Mouse (Mus musculus) neural tube, embryonic 12.5 days (tissue): ENCODE data around the gene Hdac4. TPM values are rescaled to one million over a fixed set of nuclear protein-coding genes. Genes with fewer than 3 reads are reported as not detected.

Experiments used
- ATAC-seq: fragments of 200-750 bp; cut with Nextera tagmentation; 2 replicates; pipeline ENCODE4 v1.8.0; 2017; ENCODE audit warnings: low read depth, mild to moderate bottlenecking, moderate TSS enrichment, moderate library complexity; ENCODE audit not compliant: low FRiP score
- H3K27ac ChIP-seq: fragments of 300-500 bp; sonication (generic); 2 replicates; pipeline ENCODE4 v1.5.1; 2016
- H3K27me3 ChIP-seq: fragments of 300-500 bp; sonication (generic); replicated peaks from 2 replicates; pipeline ENCODE4 v1.6.1; 2016; ENCODE audit warnings: mild to moderate bottlenecking
- H3K36me3 ChIP-seq: fragments of 300-500 bp; sonication (generic); 2 replicates; pipeline ENCODE4 v1.6.1; 2016; ENCODE audit warnings: mild to moderate bottlenecking
- H3K4me1 ChIP-seq: fragments of 300-500 bp; sonication (generic); 2 replicates; pipeline ENCODE4 v1.6.1; 2016
- H3K4me2 ChIP-seq: fragments of 300-500 bp; sonication (generic); replicated peaks from 2 replicates; pipeline ENCODE4 v1.6.1; 2016; ENCODE audit warnings: mild to moderate bottlenecking
- H3K4me3 ChIP-seq: fragments of 300-500 bp; sonication (generic); 2 replicates; pipeline ENCODE4 v1.5.1; 2016
- H3K9ac ChIP-seq: fragments of 300-500 bp; sonication (generic); 2 replicates; pipeline ENCODE4 v1.6.1; 2016; ENCODE audit warnings: mild to moderate bottlenecking
- H3K9me3 ChIP-seq: fragments of 300-500 bp; sonication (generic); 2 replicates; pipeline ENCODE4 v1.6.1; 2016; ENCODE audit warnings: mild to moderate bottlenecking
- WGBS: fragments of 180-500 bp; shearing (Covaris S2); methylation state at CpG from one replicate; pipeline ENCODE4 v1.1.7; 2016; 5-methylcytosine and 5-hydroxymethylcytosine counted together
- polyA plus RNA-seq: library from polyadenylated mRNA; unstranded; fragments of >200 nt; fragmentation: Nextera tagmentation; extraction: Ambion mirVana; gene quantifications from 2 replicates; pipeline ENCODE4 v1.2.1, GENCODE M21; 2016

Gene Hdac4
- polyA plus RNA-seq = 26.6 and 27.1 TPM in 2 replicates

DNA sequence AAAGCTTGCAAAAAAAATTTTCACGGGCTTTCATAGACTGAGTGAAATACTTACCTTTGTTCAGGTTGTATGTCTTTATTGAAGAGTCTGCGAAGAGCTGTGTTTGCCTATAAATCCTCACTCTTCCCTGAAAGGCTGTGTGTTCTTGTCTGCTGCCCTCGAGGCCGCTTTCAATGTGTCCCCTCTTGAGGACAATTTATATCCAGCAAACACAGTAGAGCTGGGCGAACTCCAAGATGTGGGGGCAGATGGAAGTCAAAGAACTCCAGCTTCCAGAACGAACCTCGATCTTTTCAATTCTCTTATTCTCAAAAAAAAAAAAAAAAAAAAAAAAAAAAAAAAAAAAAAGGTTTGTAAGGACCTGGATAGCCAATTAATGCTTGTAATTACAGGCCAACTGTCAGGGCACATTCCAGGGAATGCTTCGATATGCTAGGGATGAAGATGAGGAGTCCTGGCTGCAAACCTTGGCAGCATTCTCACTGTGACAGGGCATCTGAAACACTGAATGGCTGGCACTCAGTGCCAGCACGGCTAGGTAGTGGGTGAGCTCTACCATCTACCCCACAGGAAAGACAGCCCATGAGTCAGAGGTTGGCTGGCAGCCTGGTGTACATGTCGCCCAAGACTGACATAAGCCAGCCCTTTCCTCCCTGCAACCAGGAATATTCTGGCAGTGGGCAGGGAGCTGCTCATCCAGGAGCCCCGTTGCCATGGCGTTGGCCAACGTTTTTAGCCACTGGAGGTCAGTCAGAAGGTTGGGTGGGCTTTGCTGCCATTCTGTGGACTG, at the start of gene Hdac4:
Gene Hdac4 (minus strand): TSS at position 340 of the 790 bp plus-strand sequence.
- no peak within 1 kb of the TSS for H3K9ac ChIP-seq
- H3K9me3 ChIP-seq = no peaks in the 10 kb centered on the region
- H3K27me3 ChIP-seq = 0 out of 2 replicates have a peak, but pooled peaks cover 7% of the 10 kb centered on the region
- H3K27ac ChIP-seq = no peak within 1 kb of the TSS
- peak; percentile 65 for ATAC-seq
- H3K36me3 ChIP-seq = no peaks in the 10 kb centered on the region
- 40% methylated on average over 13 of the region's 13 CpGs for WGBS
- H3K4me3 ChIP-seq = no peak within 1 kb of the TSS
- H3K4me2 ChIP-seq = peak within 1 kb of the TSS; percentile 27; the same call in 1 of the 2 replicates
- H3K4me1 ChIP-seq = peaks cover 5% of the 10 kb centered on the region

DNA sequence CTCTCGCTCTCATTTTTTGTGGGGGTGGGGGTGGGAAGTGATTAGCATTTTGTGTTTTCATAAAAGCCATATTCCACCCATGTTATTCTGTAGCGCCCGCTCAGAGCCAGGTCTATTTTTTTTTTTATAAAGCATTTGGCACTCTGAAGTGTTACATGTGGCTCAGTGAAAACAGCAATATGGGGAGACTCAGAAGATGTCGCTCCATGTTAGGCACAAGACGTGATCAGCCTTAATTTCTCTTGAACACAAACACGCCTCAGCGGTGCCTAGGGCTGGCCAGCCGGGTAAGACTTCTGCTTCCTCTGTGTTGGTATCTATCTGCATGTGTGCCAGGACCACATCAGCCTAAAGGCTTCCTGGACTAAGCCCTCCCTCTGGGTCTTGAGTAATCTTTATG, 48.0 kb upstream of the Hdac4 start:
- H3K9me3 ChIP-seq = no peaks in the 10 kb centered on the region
- H3K27me3 ChIP-seq = no peaks in the 10 kb centered on the region
- 91% methylated on average over 8 of the region's 8 CpGs for WGBS

DNA sequence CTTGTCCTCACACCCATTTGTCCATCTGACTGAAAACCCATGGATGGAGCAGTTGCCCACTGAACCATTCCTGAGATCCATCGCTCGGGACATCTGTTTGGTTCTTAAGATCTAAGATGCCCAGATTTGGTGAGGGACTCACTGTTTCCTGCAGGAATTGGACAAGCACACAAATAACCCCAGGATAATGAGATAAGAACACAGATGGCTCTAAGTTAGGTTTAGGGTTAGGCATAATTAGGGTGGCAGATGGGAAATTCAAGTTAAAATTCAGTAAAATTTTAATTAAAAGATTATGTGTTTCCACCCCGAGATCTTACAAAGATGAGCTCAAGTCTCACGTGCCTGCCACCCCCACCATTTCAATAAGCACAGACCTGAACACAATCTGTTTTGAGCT, 44.6 kb upstream of the Hdac4 start:
- Histone ChIP-seq H3K4me1 (no peaks in the 10 kb centered on the region), H3K4me3 (no peak overlapping the region), H3K9ac (no peak overlapping the region), H3K27me3 (no peaks in the 10 kb centered on the region), H3K36me3 (no peaks in the 10 kb centered on the region), H3K27ac (no peak overlapping the region), H3K9me3 (no peaks in the 10 kb centered on the region), H3K4me2 (no peak overlapping the region)
- no peak for ATAC-seq
- WGBS = 86% methylated on average over 4 of the region's 4 CpGs

More for the DNA sequence above, 48.0 kb upstream of the Hdac4 start:
- Histone ChIP-seq H3K27ac (no peak overlapping the region), H3K4me1 (no peaks in the 10 kb centered on the region), H3K36me3 (no peaks in the 10 kb centered on the region), H3K4me2 (no peak overlapping the region), H3K9ac (no peak overlapping the region), H3K4me3 (no peak overlapping the region)
- ATAC-seq = no peak

DNA sequence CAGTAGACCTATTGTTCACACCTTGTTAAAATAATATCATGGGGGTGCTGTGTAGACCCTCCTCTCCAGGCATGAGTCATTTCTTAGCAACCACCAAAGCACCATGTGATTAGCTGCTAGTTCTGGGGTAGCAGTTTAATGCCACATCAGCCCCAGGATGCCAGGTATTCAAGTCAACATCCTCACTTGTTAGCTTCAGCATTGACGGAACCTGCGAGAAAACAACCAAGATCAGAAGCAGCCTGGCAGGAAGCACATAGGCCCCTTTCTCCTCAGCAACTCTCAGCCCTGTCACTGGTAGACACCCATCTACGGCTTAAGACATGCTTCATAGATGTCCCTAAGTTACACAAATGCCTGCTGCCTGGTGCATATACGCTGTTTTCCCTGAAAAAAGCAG, 40.1 kb upstream of the Hdac4 start:
- WGBS = 91% methylated on average over 4 of the region's 4 CpGs
- H3K9ac ChIP-seq = no peak overlapping the region
- H3K4me3 ChIP-seq = no peak overlapping the region
- H3K4me1 ChIP-seq = no peaks in the 10 kb centered on the region
- H3K4me2 ChIP-seq = no peak overlapping the region
- ATAC-seq = no peak
- no peak overlapping the region for H3K27ac ChIP-seq
- H3K36me3 ChIP-seq = no peaks in the 10 kb centered on the region
- H3K9me3 ChIP-seq = no peaks in the 10 kb centered on the region
- H3K27me3 ChIP-seq = peaks cover 4% of the 10 kb centered on the region; the same call in 1 of the 2 replicates

DNA sequence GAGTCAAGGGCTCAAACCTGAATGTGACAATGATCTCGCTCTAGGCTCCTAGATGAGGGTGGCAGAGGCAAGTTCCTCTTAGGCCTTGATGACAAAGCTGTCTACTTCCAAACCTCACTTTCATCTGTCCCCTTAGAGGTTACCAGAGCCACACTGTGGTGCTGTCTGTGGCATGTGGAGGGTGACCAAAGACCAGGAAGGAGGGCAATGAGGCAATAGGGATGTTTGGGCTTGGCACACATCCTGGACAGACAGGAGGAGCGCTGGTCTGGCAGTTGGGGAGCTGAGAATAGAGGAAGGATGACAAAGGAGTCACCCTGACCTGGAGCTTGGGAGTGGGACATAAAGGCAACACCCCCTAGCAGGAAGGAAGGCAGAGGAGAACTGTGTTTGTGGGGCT, 29.8 kb upstream of the Hdac4 start:
- WGBS = 90% methylated on average over 2 of the region's 2 CpGs
- H3K4me3 ChIP-seq = no peak overlapping the region
- no peak overlapping the region for H3K4me2 ChIP-seq
- peaks cover 63% of the 10 kb centered on the region for H3K27me3 ChIP-seq
- no peak overlapping the region for H3K9ac ChIP-seq
- H3K27ac ChIP-seq = no peak overlapping the region
- H3K4me1 ChIP-seq = peaks cover 17% of the 10 kb centered on the region
- H3K9me3 ChIP-seq = no peaks in the 10 kb centered on the region
- no peaks in the 10 kb centered on the region for H3K36me3 ChIP-seq
- ATAC-seq = no peak

DNA sequence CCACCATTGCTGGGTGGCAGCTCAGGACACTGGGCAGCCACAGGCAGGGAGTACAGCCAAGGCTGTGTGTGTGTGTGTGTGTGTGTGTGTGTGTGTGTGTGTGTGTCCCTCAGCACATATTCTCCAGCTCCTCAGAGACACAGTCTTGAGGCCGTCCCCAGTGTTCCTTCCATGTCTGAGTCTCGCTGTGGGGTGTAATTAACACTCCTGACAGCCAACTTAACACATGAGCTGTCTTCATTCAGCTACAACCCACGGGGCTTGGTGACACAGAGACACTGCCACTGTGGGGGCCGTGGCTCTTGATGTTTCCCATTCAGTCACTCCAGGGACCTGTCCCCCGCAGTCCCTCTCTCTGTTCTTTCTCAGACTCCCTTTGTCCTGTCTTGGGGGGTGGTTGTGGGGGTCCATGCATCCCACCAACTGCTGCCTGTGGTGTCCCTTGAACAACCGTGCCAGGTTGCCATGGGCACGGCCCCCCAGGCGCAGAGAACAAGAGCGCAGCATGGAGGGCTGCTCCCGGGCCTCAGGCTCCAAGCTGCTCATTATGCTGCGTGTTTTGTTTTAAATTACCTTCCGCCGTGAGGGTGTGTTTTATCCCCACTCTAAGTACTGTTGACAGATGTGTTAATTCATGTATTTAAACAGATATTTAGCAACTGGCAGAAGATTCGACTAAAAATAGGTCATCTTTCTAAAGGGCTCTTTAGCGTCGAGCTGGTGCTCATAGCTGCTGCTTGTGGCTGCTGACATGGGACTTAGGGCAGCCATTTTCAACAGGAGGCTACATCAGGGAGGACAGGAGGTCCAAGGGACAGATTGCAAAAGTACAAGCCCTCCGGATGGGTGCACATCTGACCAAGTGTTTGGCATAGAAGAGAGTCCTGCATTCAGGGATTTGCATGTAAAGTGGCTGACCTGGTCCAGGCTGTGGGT, 28.7 kb upstream of the Hdac4 start:
- peak; percentile 89 for ATAC-seq
- H3K9ac ChIP-seq = no peak overlapping the region
- H3K4me1 ChIP-seq = peaks cover 17% of the 10 kb centered on the region
- 23% methylated on average over 17 of the region's 17 CpGs for WGBS
- H3K27me3 ChIP-seq = peaks cover 58% of the 10 kb centered on the region
- H3K4me3 ChIP-seq = no peak overlapping the region; the same call in 1 of the 2 replicates
- peak overlapping the region; percentile 35 for H3K4me2 ChIP-seq
- H3K9me3 ChIP-seq = no peaks in the 10 kb centered on the region
- no peak overlapping the region for H3K27ac ChIP-seq
- H3K36me3 ChIP-seq = no peaks in the 10 kb centered on the region

DNA sequence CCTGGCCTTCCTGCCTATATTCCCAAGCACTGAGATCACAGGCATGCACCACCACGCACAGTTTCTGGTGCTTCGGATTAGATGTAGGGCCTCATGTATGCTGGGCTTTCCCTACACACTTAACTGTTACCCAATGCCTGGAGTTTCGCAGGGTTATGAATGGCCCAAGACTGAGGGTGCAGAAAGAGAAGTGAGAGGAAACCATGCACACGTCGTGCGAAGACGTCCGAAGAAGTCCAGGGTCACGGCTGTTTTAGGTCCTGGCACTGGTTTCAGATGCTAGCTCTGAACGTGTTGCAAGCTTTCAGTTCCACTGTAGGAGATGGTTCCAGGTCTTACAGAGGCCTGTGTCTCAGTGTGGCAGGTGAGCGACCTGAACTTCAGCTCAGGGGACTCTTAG, 21.2 kb upstream of the Hdac4 start:
- Histone ChIP-seq H3K27me3 (peaks cover 12% of the 10 kb centered on the region), H3K4me2 (no peak overlapping the region), H3K9me3 (no peaks in the 10 kb centered on the region), H3K4me3 (no peak overlapping the region), H3K4me1 (peaks cover 20% of the 10 kb centered on the region), H3K27ac (no peak overlapping the region), H3K9ac (no peak overlapping the region), H3K36me3 (no peaks in the 10 kb centered on the region)
- ATAC-seq = no peak
- 87% methylated on average over 11 of the region's 11 CpGs for WGBS

DNA sequence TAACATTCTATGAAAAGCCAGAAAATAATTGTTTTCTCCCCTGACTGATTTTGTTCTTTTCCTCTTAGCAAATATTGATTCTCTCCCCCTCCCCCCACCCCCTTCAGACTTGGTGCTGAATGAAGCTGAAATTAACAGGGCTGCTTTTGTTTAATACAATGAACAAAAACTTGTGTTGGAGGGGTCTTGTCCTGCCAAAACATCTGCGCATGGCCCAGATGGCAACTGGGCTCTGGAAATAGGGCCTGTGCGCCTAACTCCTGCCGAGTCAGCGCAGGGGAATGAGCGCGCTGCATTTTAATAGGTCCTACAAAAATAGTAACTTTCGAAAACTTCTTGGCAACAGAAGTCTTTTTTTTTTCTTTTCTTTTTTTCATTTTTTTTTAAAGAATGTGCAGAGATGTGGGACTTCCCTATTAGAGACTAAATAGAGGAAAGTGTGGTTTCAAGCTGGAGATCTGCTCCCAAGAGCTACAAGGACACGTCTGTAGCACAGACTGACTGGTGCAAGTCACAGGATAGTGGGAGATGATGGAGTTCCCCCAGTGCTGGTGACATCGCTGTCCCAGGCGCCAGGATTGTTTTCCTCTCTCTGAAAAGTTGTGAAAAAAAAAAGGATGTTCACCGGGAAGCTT, 20.6 kb upstream of the Hdac4 start:
- Histone ChIP-seq H3K9ac (no peak overlapping the region), H3K4me3 (no peak overlapping the region), H3K27ac (no peak overlapping the region), H3K36me3 (no peaks in the 10 kb centered on the region), H3K27me3 (peaks cover 6% of the 10 kb centered on the region), H3K4me2 (no peak overlapping the region), H3K4me1 (peaks cover 21% of the 10 kb centered on the region), H3K9me3 (no peaks in the 10 kb centered on the region)
- WGBS = 68% methylated on average over 11 of the region's 11 CpGs
- no peak for ATAC-seq

DNA sequence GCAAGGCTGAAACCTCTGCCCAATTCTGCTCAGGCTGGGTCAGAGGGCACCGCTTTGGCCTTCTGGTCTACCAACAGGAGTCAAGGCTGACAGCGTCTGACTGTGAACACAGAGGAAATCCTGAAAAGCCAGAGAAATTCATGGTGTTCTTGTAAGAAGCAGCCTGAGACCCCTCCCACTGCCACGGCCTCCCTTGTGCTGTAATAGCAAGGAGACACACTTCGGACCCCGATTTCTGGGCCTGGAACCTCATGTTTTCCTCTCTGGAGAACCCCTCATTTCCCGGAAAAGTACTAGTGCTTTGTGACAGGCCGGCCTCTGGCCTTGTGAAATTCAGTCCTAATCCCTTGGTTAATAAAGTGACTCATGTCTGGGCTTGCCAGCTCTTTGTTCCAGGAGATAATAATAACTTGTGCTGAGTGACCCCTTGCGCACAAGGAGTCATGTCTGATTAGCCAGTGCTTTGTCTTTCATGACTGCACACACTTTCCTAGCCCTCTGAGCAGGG, 19.7 kb upstream of the Hdac4 start:
- H3K36me3 ChIP-seq = no peaks in the 10 kb centered on the region
- 90% methylated on average over 8 of the region's 8 CpGs for WGBS

DNA sequence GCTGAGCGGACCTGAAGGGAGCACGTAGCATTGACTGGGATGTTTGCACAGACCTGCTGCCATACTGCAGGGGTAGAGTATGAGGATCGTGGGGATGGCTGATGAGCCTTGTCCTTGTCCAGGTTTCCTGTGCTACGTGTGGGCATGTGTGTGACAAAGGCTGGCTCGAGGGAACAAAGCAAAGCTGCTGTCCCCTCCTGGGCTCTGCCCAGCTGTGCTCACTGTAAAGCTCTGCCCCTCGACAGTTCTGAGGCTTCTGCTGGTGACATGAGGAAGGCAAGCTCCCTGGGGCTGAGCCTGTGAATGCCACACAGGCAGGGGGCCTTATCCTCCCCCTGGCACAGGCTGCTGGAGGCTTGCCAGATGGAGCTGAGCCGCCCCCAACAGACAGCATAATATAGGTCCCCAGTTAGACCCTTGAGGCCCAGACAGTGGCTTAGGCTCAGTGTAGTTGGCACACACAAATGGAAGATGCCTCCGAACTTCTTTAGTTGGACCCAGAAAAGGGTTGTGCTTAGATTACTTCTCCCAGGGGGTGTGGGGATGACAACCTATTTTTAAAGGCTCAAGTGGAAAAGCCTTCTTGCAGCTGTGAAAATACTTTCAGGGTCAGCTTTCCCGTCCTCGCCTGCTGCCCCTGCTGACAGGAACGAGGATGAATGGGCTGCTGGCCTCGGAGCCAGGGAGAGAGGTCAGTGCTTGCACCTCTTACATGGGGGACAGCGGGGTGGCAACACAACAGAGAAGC, 16.7 kb upstream of the Hdac4 start:
- Histone ChIP-seq H3K9me3 (no peaks in the 10 kb centered on the region), H3K4me1 (peaks cover 21% of the 10 kb centered on the region), H3K4me3 (no peak overlapping the region), H3K27ac (no peak overlapping the region), H3K9ac (peak overlapping the region; percentile 8; the same call in 1 of the 2 replicates), H3K36me3 (no peaks in the 10 kb centered on the region), H3K27me3 (peaks cover 6% of the 10 kb centered on the region), H3K4me2 (0 out of 2 replicates have a peak overlapping the region, but pooled peaks have one; percentile 16)
- peak; percentile 73; the same call in 1 of the 2 replicates for ATAC-seq
- 26% methylated on average over 13 of the region's 13 CpGs for WGBS

More for the DNA sequence above, 19.7 kb upstream of the Hdac4 start:
- Histone ChIP-seq H3K4me2 (no peak overlapping the region), H3K27ac (no peak overlapping the region), H3K9ac (no peak overlapping the region), H3K4me1 (peaks cover 21% of the 10 kb centered on the region), H3K4me3 (no peak overlapping the region), H3K27me3 (peaks cover 3% of the 10 kb centered on the region), H3K9me3 (no peaks in the 10 kb centered on the region)
- ATAC-seq = no peak

DNA sequence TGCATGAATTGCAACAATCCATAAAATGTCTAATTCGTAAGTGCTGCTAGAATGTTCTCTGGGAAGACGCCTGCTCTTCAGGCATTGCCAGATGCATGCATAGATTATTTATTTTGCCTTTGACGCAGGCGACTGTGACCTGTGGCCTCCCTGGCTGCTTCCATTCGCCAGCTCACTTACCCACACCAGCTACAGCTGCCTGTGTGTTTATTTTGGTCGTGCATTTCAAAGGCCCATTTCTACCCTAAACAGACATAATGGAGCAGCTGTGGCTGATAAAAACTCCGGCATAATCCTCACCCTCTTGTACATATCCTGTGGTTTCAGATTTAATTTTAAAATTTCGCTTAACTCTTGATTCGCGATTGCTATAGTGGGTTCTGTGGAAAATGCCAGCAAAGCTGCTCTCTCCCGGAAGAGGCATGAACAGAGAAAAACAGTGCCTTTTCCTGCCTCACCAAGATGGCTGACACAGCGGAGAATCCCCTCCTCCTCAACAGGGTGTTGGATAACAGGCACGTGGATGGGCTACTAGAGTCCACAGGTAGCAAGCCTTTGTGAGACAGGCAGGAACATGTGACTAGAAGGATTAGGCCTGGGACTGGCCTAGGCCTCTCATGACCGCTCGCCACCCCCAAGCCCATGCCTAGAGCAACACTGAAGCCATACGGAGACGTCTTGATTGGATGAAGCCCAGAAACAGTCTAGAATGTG, 7.3 kb upstream of the Hdac4 start:
- Histone ChIP-seq H3K36me3 (no peaks in the 10 kb centered on the region), H3K4me3 (no peak overlapping the region), H3K9ac (no peak overlapping the region), H3K27ac (no peak overlapping the region), H3K4me1 (no peaks in the 10 kb centered on the region), H3K9me3 (0 out of 2 replicates have a peak, but pooled peaks cover 3% of the 10 kb centered on the region), H3K4me2 (no peak overlapping the region), H3K27me3 (0 out of 2 replicates have a peak, but pooled peaks cover 5% of the 10 kb centered on the region)
- no peak for ATAC-seq
- WGBS = 78% methylated on average over 17 of the region's 17 CpGs
